Mouse (Mus musculus) frontal cortex, adult (tissue): ENCODE data around the gene Dapp1.
"Not testable (repeated sequence)": the region's sequence is repeated elsewhere in the genome, so short reads cannot be mapped to it uniquely, and the experiment has no call there.

Experiments
- ATAC-seq: cut with Nextera tagmentation; 2 replicates; pipeline ENCODE4 v1.9.2; 2017; ENCODE audit warnings: mild to moderate bottlenecking, moderate library complexity, mixed read lengths; ENCODE audit not compliant: low TSS enrichment

Dapp1 gene

DNA sequence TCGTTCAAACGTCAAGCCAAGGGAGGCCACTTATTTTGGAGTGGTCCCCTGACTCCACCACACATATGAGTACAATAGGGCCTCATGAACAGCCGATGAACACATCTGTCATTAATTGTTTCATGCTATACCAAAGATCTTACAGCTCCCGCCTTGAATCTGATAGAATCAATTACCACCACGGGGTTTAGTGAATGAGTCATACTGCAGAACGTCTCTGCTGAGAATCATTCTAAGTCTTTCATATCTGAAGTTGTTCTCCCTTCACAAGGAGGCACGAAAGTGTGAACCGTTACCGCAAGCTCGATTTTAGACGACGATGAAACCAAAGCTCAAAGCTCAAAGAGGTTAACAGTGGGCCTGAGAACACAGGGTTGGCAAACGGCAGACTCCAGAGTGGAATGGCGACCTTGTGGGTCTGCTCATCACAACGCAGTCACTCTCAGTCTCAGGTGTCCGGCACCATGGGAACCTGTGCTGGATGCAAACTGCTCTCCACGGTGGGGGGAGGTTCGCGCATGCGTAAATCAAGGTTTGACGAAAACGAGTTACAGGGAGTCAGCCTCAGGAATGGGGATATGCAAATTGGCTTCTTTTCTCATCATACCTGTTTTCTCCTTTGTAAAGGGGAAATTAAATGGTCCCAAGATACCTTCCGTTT lies 27.0 kb downstream of the Dapp1 start:
- ATAC-seq, result no peak

DNA sequence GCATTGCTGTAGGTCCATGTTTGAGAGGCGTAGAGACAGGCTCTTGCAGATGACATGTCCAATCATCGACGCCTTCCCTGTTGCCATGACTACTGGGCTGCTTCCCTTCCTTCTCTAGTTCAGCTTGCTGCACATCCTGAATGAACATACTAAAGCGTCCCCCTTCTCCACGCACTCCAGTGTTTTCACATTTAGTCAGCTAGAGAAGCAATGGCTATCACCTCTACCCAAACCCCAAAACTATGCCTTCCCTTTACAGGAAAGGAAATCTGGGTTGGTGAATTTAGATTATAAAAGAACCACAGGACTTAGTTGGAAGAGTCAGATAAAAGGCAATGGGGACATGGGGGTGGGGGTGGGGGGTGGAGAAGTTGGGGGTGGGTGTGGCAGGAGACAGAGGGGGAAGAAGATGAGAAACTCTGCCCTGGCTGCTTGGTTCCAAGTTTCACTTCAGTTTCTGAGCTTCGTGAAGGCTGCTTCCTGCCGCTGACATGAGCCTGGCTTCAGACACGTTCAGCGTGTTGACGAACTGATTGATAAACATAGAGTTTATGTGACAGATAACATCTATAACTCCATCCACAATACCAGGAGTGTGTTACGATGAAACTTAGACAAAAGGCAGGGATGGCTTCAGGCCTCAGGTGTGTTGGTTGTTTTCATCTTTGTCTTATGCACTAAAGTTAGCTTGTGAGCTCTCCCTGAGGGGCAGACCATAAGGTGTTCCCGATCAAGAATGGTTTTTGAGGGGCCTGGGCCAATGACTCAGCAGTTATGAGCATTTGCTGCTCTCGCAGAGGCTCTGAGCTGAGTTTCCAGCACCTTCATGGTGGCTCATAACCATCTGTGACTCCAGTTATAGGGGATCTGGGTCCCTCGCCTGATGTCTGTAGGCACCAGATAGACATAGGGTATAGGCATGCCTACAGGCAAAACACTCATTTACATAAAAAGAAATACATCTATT lies 28.1 kb downstream of the Dapp1 start:
- peak; percentile 95 for ATAC-seq

DNA sequence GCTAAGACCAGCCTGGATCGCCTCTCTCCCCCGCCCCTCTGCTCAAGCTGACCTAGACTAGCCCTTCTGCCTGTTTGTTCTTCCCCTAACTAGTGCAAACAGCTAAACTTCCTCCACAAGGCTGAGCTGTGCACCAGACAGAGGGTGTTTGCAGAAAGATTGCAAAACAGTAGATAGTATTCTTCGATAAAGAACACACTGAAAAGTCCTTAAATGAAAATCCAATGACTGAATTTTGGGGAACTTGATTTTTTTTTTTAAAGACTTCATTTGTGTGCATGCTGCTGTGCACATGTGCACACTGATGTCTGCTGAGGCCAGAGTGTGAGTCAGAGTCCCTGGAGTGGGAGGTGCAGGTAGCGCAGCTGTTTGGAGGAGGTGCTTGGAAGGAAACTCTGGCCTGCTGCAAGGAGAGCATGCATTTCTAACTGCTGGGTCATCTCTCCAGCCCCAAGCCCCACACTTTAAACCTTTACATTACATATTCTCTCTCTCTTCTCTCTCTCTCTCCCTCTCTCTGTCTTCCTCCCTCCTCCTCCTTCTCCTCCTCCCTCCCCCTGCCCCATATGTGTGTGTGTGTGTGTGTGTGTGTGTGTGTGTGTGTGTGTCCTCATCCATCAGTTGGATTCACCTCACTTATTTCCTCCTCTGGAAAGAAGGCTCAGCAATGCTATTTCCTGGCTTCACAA lies 29.0 kb downstream of the Dapp1 start:
- peak; percentile 87 for ATAC-seq

DNA sequence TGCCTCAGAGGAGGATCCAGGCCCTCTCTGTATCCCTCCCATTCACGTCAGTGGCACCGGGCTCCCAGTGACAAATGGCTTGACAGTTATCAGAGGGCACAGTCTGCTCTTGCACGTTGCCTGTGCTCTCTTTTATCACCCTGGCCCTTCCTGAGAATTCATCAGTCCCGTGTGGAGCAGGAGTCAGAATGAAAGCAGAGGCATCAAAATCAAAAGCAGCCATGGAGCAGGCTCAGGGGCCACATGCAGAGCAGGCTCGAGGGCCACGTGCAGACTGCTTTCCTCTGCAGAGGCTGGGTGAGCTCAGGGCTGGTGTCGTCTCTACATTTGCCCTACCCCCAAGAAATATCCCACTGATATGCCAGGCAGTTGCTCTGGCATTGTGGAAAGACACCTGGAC lies 29.5 kb downstream of the Dapp1 start:
- peak; percentile 15; the same call in 1 of the 2 replicates for ATAC-seq

DNA sequence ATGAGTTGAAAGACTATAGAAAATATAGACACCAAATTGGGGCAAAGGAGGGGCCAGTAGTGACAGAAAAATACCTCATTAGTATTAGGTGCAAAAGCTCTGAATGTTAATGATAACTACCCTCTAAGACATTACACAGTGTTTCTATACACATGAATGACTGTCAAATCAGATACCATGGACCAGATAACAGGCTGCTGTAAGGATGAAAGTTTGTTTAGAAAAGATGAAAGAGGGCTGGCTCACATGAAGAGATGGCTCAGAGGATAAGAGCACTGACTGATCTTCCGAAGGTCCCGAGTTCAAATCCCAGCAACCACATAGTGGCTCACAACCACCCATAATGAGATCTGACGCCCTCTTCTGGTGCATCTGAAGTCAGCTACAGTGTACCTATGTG lies 30.0 kb downstream of the Dapp1 start:
- not testable (repeated sequence) for ATAC-seq

DNA sequence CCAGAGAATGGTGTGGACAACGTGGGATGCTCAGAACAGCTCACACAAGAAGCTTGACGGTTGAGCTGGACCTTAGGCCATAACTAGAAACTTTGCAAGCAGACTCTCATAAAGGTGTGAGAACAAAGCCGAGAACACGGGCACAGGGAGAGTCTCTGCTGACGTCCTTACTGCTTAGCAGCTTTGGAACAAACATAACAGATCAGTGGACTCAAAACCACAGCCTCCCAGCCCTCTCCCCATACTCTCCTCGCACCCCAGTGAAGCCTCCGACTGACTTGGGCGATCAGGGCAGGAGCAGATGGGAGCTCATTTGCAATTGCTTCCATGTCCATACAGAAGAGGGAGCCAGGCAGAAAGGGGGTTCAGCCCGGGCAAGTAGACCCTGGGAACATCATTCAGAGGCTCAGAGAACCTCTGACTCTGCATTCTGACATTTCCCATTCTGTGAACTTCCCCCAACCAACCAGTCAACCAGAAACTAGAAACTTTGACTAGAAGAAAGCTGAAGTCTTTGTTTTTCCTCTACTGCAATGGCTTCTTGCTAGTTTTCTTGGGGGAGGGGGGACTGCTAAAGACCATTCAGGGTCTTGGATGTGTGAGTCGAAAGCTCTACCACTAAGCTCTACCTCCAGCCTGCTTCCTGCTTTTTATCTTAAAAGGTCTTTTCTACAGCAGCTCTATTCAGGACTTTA lies 31.0 kb downstream of the Dapp1 start:
- no peak for ATAC-seq

DNA sequence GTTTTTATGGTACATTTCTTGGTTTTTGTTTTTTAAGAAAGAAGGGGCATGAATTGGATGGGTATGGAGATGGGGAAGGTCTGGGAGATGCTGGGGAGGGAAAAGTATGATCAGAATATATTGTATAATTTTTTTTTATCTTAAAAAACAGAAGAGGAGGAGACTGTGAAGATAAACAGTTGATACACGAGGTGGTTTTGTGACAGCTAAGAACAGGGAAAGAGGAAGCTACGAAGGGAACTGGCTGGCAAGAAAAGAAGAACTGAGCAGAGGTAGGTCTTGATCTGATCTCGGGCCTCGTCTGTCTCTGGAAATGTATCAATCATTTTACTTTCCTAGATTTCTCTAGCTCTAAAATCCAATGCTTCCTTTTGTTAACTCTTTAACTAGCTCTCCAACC lies 33.8 kb downstream of the Dapp1 start:
- no peak for ATAC-seq

DNA sequence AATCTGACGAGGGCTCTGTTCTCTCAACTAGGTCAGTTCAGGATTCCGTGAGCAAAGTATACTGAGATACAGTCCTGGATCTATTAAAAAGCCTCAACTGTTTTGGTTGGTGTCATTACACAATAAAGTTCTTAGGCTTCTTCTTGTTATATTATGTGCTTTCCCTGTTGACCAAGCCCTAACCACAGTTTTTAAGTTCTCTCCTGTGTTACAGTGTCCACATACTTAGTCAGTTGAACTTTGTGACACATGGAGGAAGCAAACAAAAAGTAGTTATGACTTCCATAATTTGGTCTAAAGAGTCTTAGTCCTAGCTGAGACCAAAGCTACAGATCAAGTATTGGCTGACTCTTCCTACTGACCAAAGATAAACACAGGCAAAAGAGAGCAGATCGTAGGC lies 34.5 kb downstream of the Dapp1 start:
- ATAC-seq, result no peak

DNA sequence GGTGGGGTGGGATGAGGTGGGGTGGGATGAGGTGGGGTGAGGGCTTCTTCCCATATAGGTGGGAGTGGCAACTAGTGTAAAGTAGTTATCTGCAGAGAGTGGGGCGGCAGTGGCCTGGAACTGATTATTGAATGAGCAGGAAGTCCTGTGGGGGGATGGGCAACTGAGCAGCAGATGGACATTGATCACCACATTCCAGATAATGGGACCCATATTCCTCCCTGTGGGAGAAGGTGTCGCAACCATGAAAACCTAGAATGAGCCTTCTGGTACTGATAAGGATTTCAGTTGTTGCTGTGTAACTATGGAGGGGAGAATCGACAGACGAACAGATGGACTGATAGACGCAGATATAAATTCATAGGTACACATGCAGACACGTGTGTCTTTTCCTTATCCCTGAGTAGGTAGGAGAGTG lies 37.6 kb downstream of the Dapp1 start:
- ATAC-seq, result no peak

DNA sequence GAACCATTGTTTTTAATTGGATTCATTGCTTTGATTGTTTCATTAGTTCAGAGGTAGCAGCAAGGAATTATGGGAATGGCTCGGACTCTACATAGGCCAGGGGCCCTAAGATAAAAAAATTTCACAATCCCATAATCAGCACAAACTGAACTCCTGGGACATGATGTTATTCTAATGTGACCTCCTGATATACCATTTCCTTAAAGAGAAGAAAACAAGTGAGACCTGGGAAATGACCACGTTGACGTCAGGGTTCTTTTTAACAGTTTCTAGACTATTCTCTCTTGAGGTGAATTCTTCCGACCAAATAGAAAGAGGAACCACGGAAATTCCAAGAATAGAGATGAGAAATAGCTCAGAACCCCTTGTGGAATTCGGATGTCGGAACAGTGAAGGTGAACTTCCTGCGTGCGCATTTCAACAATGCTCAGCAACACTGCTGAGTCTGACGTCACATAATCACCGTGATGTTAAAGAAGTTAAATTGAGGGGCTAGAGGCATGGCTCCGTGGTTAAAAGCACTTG lies 39.2 kb downstream of the Dapp1 start:
- no peak for ATAC-seq

DNA sequence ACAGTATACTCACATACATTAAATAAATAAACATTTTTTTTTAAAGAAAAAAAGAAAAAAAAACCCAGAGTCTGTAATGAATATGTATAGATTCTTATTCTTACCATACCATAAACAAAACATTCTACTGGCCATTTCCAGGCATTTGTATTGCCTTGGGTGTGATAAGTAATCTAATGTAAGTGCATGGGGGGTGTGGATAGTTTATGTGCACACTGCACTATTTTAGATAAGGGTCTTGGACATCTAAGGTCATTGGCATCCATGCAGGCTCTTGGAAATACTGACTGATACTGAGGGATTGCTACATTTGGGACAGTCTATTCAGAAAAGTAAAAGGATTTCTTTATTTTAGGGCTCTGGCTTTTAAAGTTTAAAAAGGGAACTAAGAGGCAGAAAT lies 39.8 kb downstream of the Dapp1 start:
- no peak for ATAC-seq

DNA sequence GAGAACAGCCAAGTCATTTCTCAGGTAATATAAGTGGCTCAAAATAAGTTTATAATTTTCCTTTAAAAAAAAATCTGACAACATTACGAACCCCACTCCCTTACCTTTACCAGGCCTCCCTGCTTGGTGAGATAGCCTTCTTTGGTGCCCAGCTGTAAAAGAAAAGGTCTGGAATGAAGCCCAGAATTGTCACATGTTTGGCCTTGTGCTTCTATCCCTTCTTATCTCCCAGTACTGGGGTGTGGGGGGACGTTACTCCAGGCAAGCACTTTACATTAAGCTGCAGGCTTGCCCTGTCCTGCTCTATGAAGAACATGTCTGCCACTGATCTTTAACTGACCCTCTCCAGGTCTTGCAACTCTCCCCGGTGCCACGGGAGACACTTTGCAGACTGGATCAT lies 40.6 kb downstream of the Dapp1 start:
- ATAC-seq, result no peak

DNA sequence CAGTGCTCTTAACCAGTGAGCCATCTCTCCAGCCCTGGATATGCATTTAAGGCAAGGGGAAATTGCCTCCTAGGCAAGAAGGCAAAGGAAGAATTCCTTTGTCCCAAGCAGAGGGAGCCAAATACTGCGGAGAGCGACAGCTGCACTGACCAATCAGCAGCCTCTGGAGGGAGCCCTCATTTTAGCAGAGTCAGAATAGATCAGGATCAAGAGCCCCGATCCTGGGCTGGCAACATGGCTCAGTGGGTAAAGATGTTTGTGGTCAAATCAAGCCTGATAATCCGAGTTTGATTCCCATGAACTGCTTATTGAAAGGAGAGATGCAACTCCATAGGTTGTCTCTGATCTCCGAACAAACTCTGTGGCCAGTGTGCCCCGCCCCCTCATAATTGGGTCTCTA lies 42.7 kb downstream of the Dapp1 start:
- peak; percentile 98 for ATAC-seq

DNA sequence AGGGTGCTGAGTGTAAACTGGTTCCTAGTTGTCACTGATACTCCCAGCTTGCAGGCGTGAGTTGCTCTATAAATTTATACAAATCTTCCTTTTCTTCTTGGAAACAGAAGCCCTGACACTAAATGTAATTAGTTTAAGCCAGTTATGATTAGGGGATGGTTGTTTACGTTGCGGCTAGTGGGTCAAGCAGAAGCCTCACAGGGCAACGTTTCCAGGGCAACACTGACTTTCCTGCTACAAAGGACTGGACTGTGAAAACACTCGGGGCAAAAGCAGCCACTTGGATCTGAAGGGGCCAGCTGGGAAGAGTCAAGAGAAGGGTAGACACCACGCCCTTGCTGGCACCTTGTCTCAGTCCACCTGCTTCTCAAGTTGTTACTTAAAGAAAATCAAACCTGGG lies 44.8 kb downstream of the Dapp1 start:
- ATAC-seq, result no peak

DNA sequence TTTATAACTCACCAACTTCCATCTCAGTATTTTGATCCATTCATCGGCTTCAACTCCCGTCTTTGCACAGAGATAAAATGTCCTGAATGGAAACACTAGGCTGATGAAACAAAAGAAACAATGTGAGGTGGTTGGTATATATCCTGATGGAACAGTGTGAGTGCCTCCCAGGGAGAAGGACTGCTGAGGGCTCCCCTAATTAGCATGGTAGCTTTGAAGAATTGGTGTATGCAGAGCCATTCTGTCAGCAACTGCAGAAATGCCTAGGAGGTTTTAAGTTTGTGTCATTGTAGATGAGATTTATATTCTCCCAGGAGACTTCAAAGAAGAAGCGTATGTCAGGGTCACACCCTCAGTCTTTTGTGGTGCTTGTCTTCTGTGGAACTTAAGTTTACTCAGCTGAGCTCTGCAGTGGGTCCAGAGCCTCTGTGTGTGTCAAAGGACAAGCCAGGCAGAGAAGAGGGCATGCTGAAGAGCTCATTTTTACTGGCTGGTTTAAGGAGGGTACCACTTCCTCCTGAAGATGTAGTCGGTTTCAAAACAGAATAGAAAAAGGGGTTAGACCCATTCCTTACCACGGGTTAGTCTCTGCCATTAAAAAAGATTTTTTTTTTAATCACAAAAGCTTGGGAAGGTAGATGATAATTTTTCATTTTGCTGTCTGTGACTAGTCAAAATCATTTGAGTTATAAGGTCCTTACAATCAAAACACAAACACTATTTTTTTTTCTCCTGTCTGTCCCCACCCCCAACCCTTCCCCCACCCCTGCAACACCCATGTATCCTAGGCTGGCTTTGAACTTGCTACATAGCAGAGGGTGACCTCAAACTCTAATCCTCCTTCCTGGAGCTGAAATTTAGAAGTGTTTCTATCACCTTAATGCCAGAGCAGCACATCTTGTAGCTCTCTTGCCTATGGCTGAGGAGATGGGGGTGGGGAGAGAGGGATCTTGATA lies 45.5 kb downstream of the Dapp1 start:
- no peak for ATAC-seq

DNA sequence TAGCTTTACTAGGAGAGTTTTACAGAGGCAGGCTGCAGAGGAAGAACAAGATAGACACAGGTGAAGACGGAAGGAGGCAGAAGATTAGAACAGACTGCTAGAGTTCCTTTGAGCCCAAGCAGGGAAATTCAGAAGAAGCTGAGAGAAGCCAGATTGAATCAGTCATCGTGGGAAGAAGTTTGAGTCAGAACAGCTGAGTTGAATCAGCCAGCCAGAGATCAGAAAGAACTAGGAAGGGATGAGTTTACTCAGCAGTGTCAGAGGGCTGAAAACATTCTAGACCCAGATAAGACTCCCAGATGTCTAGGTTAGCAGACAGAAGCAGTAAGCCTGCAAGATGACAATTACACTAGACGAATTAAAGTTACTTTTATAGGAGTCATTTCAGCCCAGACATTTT lies 47.4 kb downstream of the Dapp1 start:
- ATAC-seq, result no peak

DNA sequence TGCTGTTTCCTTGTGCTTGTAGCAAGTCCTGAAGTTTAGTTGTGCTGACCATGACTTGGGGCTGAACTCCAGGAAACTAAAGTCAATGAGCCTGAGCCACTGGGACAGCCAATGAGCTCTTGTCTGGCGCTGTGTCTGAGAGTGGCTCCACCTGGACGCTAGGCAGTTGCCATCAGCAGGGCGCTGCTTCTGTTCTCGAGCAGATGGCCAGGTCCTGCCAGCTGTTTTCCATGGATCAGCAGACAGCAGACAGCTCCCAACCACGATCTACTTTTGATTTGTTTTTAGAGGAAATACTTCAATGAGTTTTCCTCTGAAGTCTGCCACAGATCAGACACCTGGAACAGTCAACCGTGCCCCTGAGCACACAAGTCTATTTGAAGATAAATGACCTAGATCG lies 48.6 kb downstream of the Dapp1 start:
- ATAC-seq, result no peak

DNA sequence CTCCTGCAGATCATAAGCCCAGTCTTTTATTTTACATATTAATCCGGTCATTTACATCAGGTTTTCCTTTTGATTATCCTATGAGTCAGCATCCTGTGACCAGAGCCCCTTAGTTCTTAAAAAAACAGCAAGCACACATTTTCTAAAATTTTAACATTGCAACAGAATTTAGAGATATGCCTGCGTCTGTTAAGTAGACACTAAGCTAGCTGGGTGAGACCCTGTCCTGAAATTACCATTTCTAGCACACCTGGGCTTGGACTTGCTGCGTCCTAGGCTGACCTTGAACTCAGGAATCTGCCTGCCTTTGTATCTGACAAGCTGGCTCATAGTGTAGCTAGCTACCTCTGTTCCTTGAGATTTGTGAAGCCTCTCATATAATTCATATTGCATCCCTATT lies 51.4 kb downstream of the Dapp1 start:
- no peak for ATAC-seq

DNA sequence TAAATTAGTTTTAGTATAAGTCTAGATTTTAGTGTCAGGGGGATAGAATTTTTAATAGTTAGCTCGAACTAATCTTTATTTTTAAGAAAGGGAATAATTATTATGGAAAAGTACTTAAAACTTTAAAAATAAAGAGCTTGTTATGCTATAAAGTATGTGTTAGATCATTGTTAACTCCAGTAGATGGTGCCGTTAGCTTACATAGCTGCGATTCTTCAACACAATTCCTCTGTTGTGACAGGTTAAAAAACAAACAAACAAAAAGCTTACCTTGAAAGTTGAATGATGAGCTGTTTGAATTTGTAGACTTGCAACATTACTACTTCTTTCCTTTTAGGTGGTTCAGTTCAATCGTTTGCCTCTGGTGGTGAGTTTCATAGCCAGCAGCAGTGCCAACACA lies 54.3 kb downstream of the Dapp1 start:
- no peak for ATAC-seq

DNA sequence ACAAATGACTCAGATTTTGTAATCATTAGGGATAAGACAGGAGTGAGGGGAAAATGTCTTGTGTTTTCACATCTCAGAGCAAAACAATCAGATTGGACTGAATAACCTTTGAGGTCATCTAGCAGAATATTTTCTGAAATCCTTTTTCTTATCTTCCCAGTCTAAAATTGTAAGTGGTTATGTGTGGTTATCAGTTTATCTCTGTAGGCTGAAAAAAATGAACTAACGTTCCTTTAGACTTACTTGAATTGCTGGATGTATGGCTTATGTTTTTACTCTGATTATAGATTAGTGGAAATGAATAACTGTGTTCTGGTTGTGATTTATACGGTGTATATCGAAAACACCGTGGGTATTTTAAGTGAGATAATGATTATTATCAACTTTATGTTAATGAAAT lies 60.8 kb downstream of the Dapp1 start:
- no peak for ATAC-seq

DNA sequence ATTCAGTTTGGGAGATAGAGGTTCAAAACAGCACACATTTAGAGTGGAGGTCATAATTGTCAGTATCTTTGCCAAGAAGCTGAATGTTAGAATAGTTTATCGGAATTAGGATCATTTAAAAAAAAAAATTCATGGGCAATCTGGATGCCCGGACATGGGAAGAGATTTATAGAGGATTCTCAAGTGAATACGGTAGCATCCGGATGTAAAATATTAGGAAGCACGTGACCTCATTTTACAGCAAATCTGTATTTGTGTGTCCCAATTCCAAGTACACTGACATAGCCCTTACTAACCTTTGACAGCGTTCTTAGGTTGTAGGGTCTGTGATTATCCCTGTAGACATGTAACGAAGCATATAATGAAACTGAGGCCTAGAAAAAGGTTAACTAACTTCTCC lies 61.9 kb downstream of the Dapp1 start:
- no peak for ATAC-seq
